Mouse (Mus musculus) liver, embryonic 16.5 days (tissue): Measurements from ENCODE around the gene Mien1. TPM values are rescaled to one million over a fixed set of nuclear protein-coding genes. Genes with fewer than 3 reads are reported as not detected.

ENCODE experiments used
- ATAC-seq: fragments of 200-750 bp; cut with Nextera tagmentation; 2 replicates; pipeline ENCODE4 v1.8.0; 2017; ENCODE audit warnings: low read depth, mild to moderate bottlenecking, moderate number of reproducible peaks, moderate library complexity
- H3K27ac ChIP-seq: fragments of 300-500 bp; sonication (generic); 2 replicates; pipeline ENCODE4 v1.5.1; 2014; ENCODE audit warnings: mild to moderate bottlenecking, low read length
- H3K27me3 ChIP-seq: fragments of 300-500 bp; sonication (generic); 2 replicates; pipeline ENCODE4 v1.6.1; 2014; ENCODE audit warnings: low read depth, low read length, mixed read lengths; ENCODE audit not compliant: control insufficient read depth, insufficient read depth
- H3K36me3 ChIP-seq: fragments of 300-500 bp; sonication (generic); 2 replicates; pipeline ENCODE4 v1.6.1; 2014; ENCODE audit warnings: mild to moderate bottlenecking; ENCODE audit not compliant: control insufficient read depth, insufficient read depth
- H3K4me1 ChIP-seq: fragments of 300-500 bp; sonication (generic); 2 replicates; pipeline ENCODE4 v1.6.1; 2014; ENCODE audit warnings: low read depth, low read length, mixed read lengths; ENCODE audit not compliant: control insufficient read depth
- H3K4me2 ChIP-seq: fragments of 300-500 bp; sonication (generic); 2 replicates; pipeline ENCODE4 v1.6.1; 2014; ENCODE audit warnings: low read depth, low read length, mixed read lengths
- H3K4me3 ChIP-seq: fragments of 300-500 bp; sonication (generic); 2 replicates; pipeline ENCODE4 v1.5.1; 2014; ENCODE audit warnings: low read depth, mild to moderate bottlenecking, low read length
- H3K9ac ChIP-seq: fragments of 300-500 bp; sonication (generic); 2 replicates; pipeline ENCODE4 v1.6.1; 2014; ENCODE audit warnings: low read depth, low read length
- H3K9me3 ChIP-seq: fragments of 300-500 bp; sonication (generic); replicated peaks from 2 replicates; pipeline ENCODE4 v1.6.1; 2016; ENCODE audit warnings: low read length; ENCODE audit not compliant: control insufficient read depth
- WGBS: fragments of 180-500 bp; shearing (Covaris S2); extraction: QIAGEN DNeasy Blood & Tissue Kit; methylation state at CpG from one replicate; pipeline ENCODE4 v1.1.7; 2014; ENCODE audit not compliant: insufficient replicate concordance; 5-methylcytosine and 5-hydroxymethylcytosine counted together
- polyA plus RNA-seq: library from polyadenylated mRNA; unstranded; fragments of >200 nt; fragmentation: Nextera tagmentation; extraction: Ambion mirVana; gene quantifications from 2 replicates; pipeline ENCODE4 v1.2.1, GENCODE M21; 2015

Gene Mien1
- polyA plus RNA-seq, 1 experiment from 2014 or later: 57.9 TPM

GRCm38 (mm10) chr11:98400161-98400726, 38.5 kb downstream of the Mien1 start, which contains the start of gene Pgap3:
Pgap3 (minus strand) TSS chr11:98400490.
- Histone ChIP-seq H3K4me2 (peak within 1 kb of the TSS; percentile 77), H3K4me3 (peak within 1 kb of the TSS; percentile 82), H3K4me1 (peaks cover 11% of the 10 kb centered on the region), H3K9me3 (no peaks in the 10 kb centered on the region), H3K27ac (peak within 1 kb of the TSS; percentile 93), H3K27me3 (no peaks in the 10 kb centered on the region; the same call in 1 of the 2 replicates), H3K36me3 (no peaks in the 10 kb centered on the region), H3K9ac (peak within 1 kb of the TSS; percentile 83)
- ATAC-seq: peak; percentile 81
- under 1% methylated on average over 40 of the region's 40 CpGs for WGBS

GRCm38 (mm10) chr11:98397946-98398345, 40.8 kb downstream of the Mien1 start:
- H3K27me3 ChIP-seq: no peaks in the 10 kb centered on the region
- no peak overlapping the region for H3K4me3 ChIP-seq
- H3K9me3 ChIP-seq: no peaks in the 10 kb centered on the region
- 81% methylated on average over 7 of the region's 7 CpGs for WGBS
- no peak overlapping the region for H3K4me2 ChIP-seq
- H3K27ac ChIP-seq: no peak overlapping the region
- H3K4me1 ChIP-seq: peaks cover 34% of the 10 kb centered on the region
- H3K36me3 ChIP-seq: no peaks in the 10 kb centered on the region
- H3K9ac ChIP-seq: no peak overlapping the region
- no peak for ATAC-seq

GRCm38 (mm10) chr11:98395041-98395440, 43.8 kb downstream of the Mien1 start:
- H3K4me1 ChIP-seq: peaks cover 35% of the 10 kb centered on the region
- no peaks in the 10 kb centered on the region for H3K27me3 ChIP-seq
- peak overlapping the region; percentile 88 for H3K27ac ChIP-seq
- no peaks in the 10 kb centered on the region for H3K9me3 ChIP-seq
- H3K4me3 ChIP-seq: no peak overlapping the region
- no peaks in the 10 kb centered on the region for H3K36me3 ChIP-seq
- peak; percentile 49 for ATAC-seq
- 9% methylated on average over 4 of the region's 4 CpGs for WGBS
- peak overlapping the region; percentile 37 for H3K4me2 ChIP-seq
- H3K9ac ChIP-seq: peak overlapping the region; percentile 48

DNA sequence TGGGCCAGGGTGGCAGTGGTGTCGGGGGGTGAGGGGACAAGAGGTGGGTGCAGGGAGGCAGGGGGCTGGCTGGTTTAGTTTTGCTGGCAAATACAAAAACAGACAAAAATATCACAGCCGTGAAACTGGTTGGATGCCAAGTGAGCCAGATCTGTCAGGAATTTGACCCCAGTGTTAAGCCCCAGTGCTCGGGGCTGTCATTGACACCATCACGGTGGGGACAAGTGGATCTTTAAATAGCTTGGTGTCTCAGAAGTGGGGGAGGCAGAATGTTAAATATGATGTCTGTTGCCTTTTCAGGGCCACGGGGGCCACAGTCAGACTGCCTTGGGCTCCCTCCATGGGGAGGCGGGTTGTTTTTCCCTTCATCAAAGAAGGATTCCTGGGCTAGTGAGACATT, 44.5 kb downstream of the Mien1 start:
- 63% methylated on average over 6 of the region's 6 CpGs for WGBS
- ATAC-seq: no peak
- H3K4me2 ChIP-seq: no peak overlapping the region

DNA sequence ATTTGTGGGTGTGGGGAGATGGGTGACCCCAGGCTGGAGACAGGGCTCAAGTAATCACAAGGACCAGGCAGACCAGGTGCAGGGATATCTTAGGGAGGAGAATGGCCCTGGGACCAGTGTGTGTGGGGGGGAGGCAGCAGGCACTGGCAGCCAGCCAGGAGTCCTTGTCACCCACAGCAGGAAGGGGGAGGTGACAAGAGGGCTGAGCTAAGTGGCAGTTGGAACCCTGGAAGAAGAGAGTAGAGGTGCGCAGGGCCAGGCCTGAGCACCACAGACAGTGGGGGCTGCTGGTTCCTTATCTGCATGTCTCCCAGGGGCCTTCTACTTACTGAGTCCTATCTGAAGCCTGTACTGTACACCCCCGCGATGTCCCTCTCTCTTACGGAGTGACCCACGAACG, 45.5 kb downstream of the Mien1 start:
- no peaks in the 10 kb centered on the region for H3K9me3 ChIP-seq
- peaks cover 35% of the 10 kb centered on the region for H3K4me1 ChIP-seq
- peak overlapping the region; percentile 88 for H3K27ac ChIP-seq
- H3K4me3 ChIP-seq: no peak overlapping the region
- ATAC-seq: peak; percentile 71
- peaks cover 4% of the 10 kb centered on the region; the same call in 1 of the 2 replicates for H3K27me3 ChIP-seq
- H3K9ac ChIP-seq: peak overlapping the region; percentile 3; the same call in 1 of the 2 replicates
- H3K36me3 ChIP-seq: no peaks in the 10 kb centered on the region
- 6% methylated on average over 6 of the region's 6 CpGs for WGBS
- H3K4me2 ChIP-seq: peak overlapping the region; percentile 54

More for the DNA sequence above, 44.5 kb downstream of the Mien1 start:
- Histone ChIP-seq H3K36me3 (no peaks in the 10 kb centered on the region), H3K4me1 (peaks cover 35% of the 10 kb centered on the region), H3K9ac (peak overlapping the region; percentile 12; the same call in 1 of the 2 replicates), H3K4me3 (no peak overlapping the region), H3K9me3 (no peaks in the 10 kb centered on the region), H3K27ac (peak overlapping the region; percentile 88), H3K27me3 (no peaks in the 10 kb centered on the region)

GRCm38 (mm10) chr11:98392645-98393044, 46.1 kb downstream of the Mien1 start:
- Histone ChIP-seq H3K4me1 (peaks cover 35% of the 10 kb centered on the region), H3K27ac (peak overlapping the region; percentile 88), H3K36me3 (no peaks in the 10 kb centered on the region), H3K4me2 (peak overlapping the region; percentile 54), H3K9me3 (no peaks in the 10 kb centered on the region), H3K4me3 (0 out of 2 replicates have a peak overlapping the region, but pooled peaks have one; percentile 16), H3K27me3 (peaks cover 7% of the 10 kb centered on the region), H3K9ac (peak overlapping the region; percentile 52)
- WGBS: 25% methylated on average over 4 of the region's 4 CpGs
- peak; percentile 80 for ATAC-seq

- no peak overlapping the region for H3K9ac ChIP-seq
- peak overlapping the region; percentile 54; the same call in 1 of the 2 replicates for H3K4me2 ChIP-seq
- H3K27ac ChIP-seq: peak overlapping the region; percentile 88
- WGBS: 40% methylated on average over 8 of the region's 8 CpGs
- no peak for ATAC-seq
- no peaks in the 10 kb centered on the region for H3K36me3 ChIP-seq
- H3K9me3 ChIP-seq: no peaks in the 10 kb centered on the region
- H3K4me3 ChIP-seq: no peak overlapping the region
- peaks cover 13% of the 10 kb centered on the region for H3K27me3 ChIP-seq
- peaks cover 35% of the 10 kb centered on the region for H3K4me1 ChIP-seq
These were observed 46.8 kb downstream of the Mien1 start for GRCm38 (mm10) chr11:98392034-98392433.

DNA sequence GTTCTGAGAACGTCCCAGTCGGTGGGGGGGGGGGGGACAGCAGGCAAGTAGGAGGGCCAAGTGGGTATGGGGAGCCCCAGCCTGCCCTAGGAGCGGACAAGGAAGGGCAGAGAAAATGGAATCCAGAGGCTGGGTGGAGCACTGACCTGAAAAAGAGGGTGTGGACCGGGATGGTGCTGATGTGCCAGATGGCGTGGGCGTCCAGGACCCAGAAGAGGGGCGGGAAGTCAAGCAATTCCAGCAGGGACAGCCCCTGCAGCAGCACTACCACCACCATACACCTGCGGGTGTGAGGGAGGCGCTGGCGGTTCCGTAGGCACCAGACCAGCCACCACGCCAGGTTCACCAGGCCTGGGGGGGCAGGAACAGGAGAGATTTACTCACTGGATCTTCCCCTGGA, 48.6 kb downstream of the Mien1 start:
- no peak overlapping the region for H3K4me3 ChIP-seq
- ATAC-seq: no peak
- H3K4me1 ChIP-seq: peaks cover 33% of the 10 kb centered on the region
- no peak overlapping the region for H3K27ac ChIP-seq
- peaks cover 32% of the 10 kb centered on the region for H3K27me3 ChIP-seq
- H3K36me3 ChIP-seq: no peaks in the 10 kb centered on the region
- no peak overlapping the region for H3K4me2 ChIP-seq
- H3K9ac ChIP-seq: no peak overlapping the region
- 71% methylated on average over 12 of the region's 12 CpGs for WGBS
- no peaks in the 10 kb centered on the region for H3K9me3 ChIP-seq

GRCm38 (mm10) chr11:98389221-98389780, 49.5 kb downstream of the Mien1 start:
- no peaks in the 10 kb centered on the region for H3K9me3 ChIP-seq
- 20% methylated on average over 9 of the region's 9 CpGs for WGBS
- no peak overlapping the region for H3K4me2 ChIP-seq
- H3K9ac ChIP-seq: no peak overlapping the region
- no peak for ATAC-seq
- no peaks in the 10 kb centered on the region for H3K36me3 ChIP-seq
- no peak overlapping the region for H3K27ac ChIP-seq
- H3K4me1 ChIP-seq: peaks cover 24% of the 10 kb centered on the region
- no peak overlapping the region for H3K4me3 ChIP-seq
- H3K27me3 ChIP-seq: peaks cover 39% of the 10 kb centered on the region
